Mouse (Mus musculus): Measurements from ENCODE around the gene Spock2.
A peak's percentile ranks its signal among the peaks of the same experiment; 100 is the strongest.

GRCm38 (mm10) chr10:60124078-60124477, 18.1 kb downstream of the Spock2 start:
- TF ChIP-seq CTCF (IDR thresholded peaks at IDR 0.05; ENCODE audit: low read depth) (peak; percentile 72), EP300 (optimal IDR thresholded peaks at IDR 0.05) (no peak)

Data from stomach, postnatal 0 days (tissue).